Mouse (Mus musculus): ENCODE measurements at regions not wholly inside any gene's neighbourhood (a gene's known extent, or its start where the extent isn't known, plus 50 kb on each side); places are given as distances from the start of the nearest gene placed in this dataset.

- no peak for TF ChIP-seq CTCF (IDR thresholded peaks at IDR 0.05; ENCODE audit: low read depth)
- TF ChIP-seq EP300 (IDR thresholded peaks at IDR 0.05; ENCODE audit: low read depth): no peak
These were observed 114.9 kb upstream of the Ahr start for GRCm38 (mm10) chr12:35649772-35650171.
